Mouse (Mus musculus) spleen, postnatal 10 days (tissue): ENCODE measurements around the gene Gjb4.

Experiments used
- DNase-seq, 2 experiments: peaks; one replicate each; pipeline ENCODE4 v3.0.0; 2021 to 2022; ENCODE audit warnings: low spot score in 2 of 2

Gjb4 gene

DNA sequence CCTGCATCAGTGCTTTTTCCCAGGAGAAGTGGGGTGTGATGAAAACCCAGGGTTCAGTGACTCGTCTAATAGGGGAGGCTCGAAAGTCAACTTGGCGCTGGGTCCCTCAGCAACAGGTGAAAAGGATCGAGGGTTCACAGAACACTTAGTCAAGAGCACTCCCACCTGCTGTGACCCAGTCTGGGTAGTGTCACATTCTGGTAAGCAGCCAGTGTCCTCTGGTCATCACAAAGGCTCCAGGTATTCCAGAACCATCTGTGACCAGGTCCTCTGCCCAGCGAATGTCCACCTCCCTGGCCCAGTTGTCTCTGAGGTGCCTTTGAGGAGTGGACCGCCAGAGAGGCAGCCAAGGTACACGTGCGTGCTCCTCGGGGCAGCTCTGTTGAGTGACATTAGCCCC, 42.3 kb downstream of the Gjb4 start:
- DNase-seq: no peak

DNA sequence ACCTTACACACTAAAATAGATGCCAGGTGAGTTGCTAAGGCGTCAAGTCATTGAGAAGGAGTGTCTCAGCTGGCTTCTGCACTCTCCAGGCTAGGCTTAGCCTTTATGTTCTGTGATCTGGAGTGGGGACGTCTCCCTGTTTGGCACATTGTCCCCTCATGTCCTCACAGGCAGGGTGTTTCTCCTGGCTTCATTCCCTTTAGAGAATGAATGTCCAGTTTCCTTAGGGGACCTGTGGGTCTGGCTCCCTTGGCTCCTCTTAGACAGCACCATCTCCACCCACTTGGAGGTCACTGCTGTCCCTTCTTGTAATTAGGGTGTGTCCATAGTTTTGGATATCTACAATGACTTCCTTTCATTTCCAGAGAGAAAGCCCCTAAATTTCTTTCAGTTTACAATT, 47.0 kb downstream of the Gjb4 start:
- DNase-seq: no peak

DNA sequence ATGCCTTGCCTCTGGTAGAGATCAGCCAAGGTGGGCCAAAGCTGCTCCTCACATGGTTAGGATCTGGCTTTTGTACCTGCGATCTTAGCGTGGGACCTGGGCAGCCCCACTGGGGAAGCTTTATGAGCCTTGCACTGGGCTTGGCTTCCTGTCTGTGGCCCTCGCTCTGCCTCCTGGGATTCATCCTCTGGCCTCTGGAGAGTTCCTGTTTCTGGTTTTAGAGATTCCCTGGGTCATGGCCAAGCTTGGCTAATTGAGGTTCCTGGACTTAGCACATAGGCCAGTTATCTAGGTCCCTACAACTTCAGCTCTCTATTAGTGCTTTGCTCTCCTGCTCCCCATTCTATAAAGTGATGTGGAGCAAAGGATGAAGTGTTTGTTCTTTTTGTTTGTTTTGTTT, 50.1 kb downstream of the Gjb4 start:
- no peak for DNase-seq
